In genomic region chr2:172999630-173000284, GRCm38 (mm10) we compare ENCODE assay signal across 8 mouse cellular contexts. TPM values are rescaled to one million over a fixed set of nuclear protein-coding genes. Genes with fewer than 3 reads are reported as not detected.
DNase-seq lines count a peak whose midpoint lies in the region; ATAC-seq and TF ChIP-seq lines count a peak whose summit lies in the region.

Gene Rae1, plus strand, starts transcription at chr2:173000117.

- TF ChIP-seq POLR2A in limb, embryonic 14.5 days (IDR thresholded peaks at IDR 0.05; ENCODE audit: borderline replicate concordance, extremely low read depth, insufficient read depth, insufficient read length), result peak; percentile 68; the same call in 1 of the 2 replicates

- no peaks in the 10 kb centered on the region for H3K27me3 ChIP-seq in embryonic facial prominence, embryonic 14.5 days (replicated peaks; ENCODE audit: control insufficient read depth, insufficient read depth, low read length)
- no peaks in the 10 kb centered on the region for H3K27me3 ChIP-seq in limb, embryonic 14.5 days (ENCODE audit: control insufficient read depth, insufficient read depth, low read length)
- H3K27me3 ChIP-seq in midbrain, postnatal 0 days (ENCODE audit: insufficient read depth, low read length), result peaks cover 3% of the 10 kb centered on the region; the same call in 1 of the 2 replicates

- H3K4me1 ChIP-seq in embryonic facial prominence, embryonic 14.5 days (ENCODE audit: control insufficient read depth, insufficient read depth, low read length), result peaks cover 9% of the 10 kb centered on the region
- peaks cover 13% of the 10 kb centered on the region for H3K4me1 ChIP-seq in limb, embryonic 14.5 days (ENCODE audit: control insufficient read depth, insufficient read depth, low read length)
- peaks cover 4% of the 10 kb centered on the region; the same call in 1 of the 2 replicates for H3K4me1 ChIP-seq in midbrain, postnatal 0 days (ENCODE audit: insufficient read depth, low read length)

- peak; percentile 97 for DNase-seq in 3T3-L1 (ENCODE audit: low read depth, low spot score)
- DNase-seq in adrenal gland, postnatal 4 days (ENCODE audit: low spot score in 2 of 2), result peak; percentile 98
- DNase-seq in embryonic facial prominence, embryonic 14.5 days (ENCODE audit: low spot score), result peak; percentile 98
- peak; percentile 98 for DNase-seq in heart, adult 8-10 months (ENCODE audit: low spot score)
- DNase-seq in kidney, adult 9 months, result peak; percentile 99
- peak; percentile 97 for DNase-seq in limb, embryonic 14.5 days (ENCODE audit: low spot score)
- peak; percentile 99 for DNase-seq in midbrain, postnatal 0 days (ENCODE audit: low spot score)
- DNase-seq in spleen, postnatal 14 days (ENCODE audit: low spot score in 2 of 2), result peak; percentile 99

- ATAC-seq in embryonic facial prominence, embryonic 14.5 days (ENCODE audit: low read depth), result peak; percentile 97
- peak; percentile 97 for ATAC-seq in limb, embryonic 14.5 days (ENCODE audit: low FRiP score, low read depth)
- peak; percentile 96 for ATAC-seq in midbrain, postnatal 0 days (ENCODE audit: low FRiP score)

- H3K9ac ChIP-seq in embryonic facial prominence, embryonic 14.5 days (ENCODE audit: low read depth, low read length), result peak within 1 kb of the TSS; percentile 96
- peak within 1 kb of the TSS; percentile 96 for H3K9ac ChIP-seq in limb, embryonic 14.5 days (ENCODE audit: low read depth, low read length, severe bottlenecking)
- H3K9ac ChIP-seq in midbrain, postnatal 0 days (replicated peaks; ENCODE audit: low read length, poor library complexity, severe bottlenecking), result peak within 1 kb of the TSS; percentile 99

- under 1% methylated on average over 35 of the region's 45 CpGs for WGBS in embryonic facial prominence, embryonic 14.5 days
- WGBS in limb, embryonic 14.5 days, result under 1% methylated on average over 45 of the region's 45 CpGs
- under 1% methylated on average over 43 of the region's 45 CpGs for WGBS in midbrain, postnatal 0 days

- peak within 1 kb of the TSS; percentile 90 for H3K27ac ChIP-seq in embryonic facial prominence, embryonic 14.5 days (replicated peaks; ENCODE audit: low read depth, low read length)
- H3K27ac ChIP-seq in limb, embryonic 14.5 days (replicated peaks; ENCODE audit: low read depth, low read length), result peak within 1 kb of the TSS; percentile 88
- peak within 1 kb of the TSS; percentile 95 for H3K27ac ChIP-seq in midbrain, postnatal 0 days (ENCODE audit: low read depth, low read length)

- H3K4me3 ChIP-seq in embryonic facial prominence, embryonic 14.5 days (ENCODE audit: low read depth, low read length), result peak within 1 kb of the TSS; percentile 97
- peak within 1 kb of the TSS; percentile 88 for H3K4me3 ChIP-seq in limb, embryonic 14.5 days (replicated peaks; ENCODE audit: low read length)
- H3K4me3 ChIP-seq in midbrain, postnatal 0 days (ENCODE audit: low read depth, low read length), result peak within 1 kb of the TSS; percentile 96

- H3K4me2 ChIP-seq in embryonic facial prominence, embryonic 14.5 days (ENCODE audit: low read depth, low read length), result peak within 1 kb of the TSS; percentile 86
- peak within 1 kb of the TSS; percentile 87 for H3K4me2 ChIP-seq in limb, embryonic 14.5 days (replicated peaks; ENCODE audit: low read depth, low read length, severe bottlenecking)
- H3K4me2 ChIP-seq in midbrain, postnatal 0 days (ENCODE audit: low read depth, low read length, poor library complexity, severe bottlenecking), result peak within 1 kb of the TSS; percentile 78

- H3K9me3 ChIP-seq in embryonic facial prominence, embryonic 14.5 days (ENCODE audit: control insufficient read depth, low read length), result no peaks in the 10 kb centered on the region
- H3K9me3 ChIP-seq in limb, embryonic 14.5 days (ENCODE audit: control insufficient read depth, low read length), result no peaks in the 10 kb centered on the region
- H3K9me3 ChIP-seq in midbrain, postnatal 0 days (ENCODE audit: low read length), result no peaks in the 10 kb centered on the region

- peak; percentile 93 for TF ChIP-seq CTCF in midbrain, postnatal 0 days (IDR thresholded peaks at IDR 0.05)

- H3K36me3 ChIP-seq in embryonic facial prominence, embryonic 14.5 days (ENCODE audit: control insufficient read depth, insufficient read depth, low read length), result peaks cover 22% of the 10 kb centered on the region
- peaks cover 29% of the 10 kb centered on the region for H3K36me3 ChIP-seq in limb, embryonic 14.5 days (ENCODE audit: control insufficient read depth, insufficient read depth, low read length)
- H3K36me3 ChIP-seq in midbrain, postnatal 0 days (ENCODE audit: insufficient read depth, low read length), result peaks cover 21% of the 10 kb centered on the region

RNA-seq across cellular contexts. Expression of gene Rae1, which starts in this region (rescaled TPM):
- total RNA-seq in adrenal gland, postnatal 4 days (2021), result 10 to 100 TPM; 68.5 to 76.5 TPM
- polyA plus RNA-seq in embryonic facial prominence, embryonic 14.5 days (2014; fragmentation: Nextera tagmentation; extraction: Ambion mirVana), result 110 and 120 TPM in 2 replicates
- 10 to 100 TPM; 20.2 to 24.8 (median 23.0) TPM for total RNA-seq in heart, adult 8-10 months (2022)
- 123 and 129 TPM in 2 replicates for polyA plus RNA-seq in limb, embryonic 14.5 days (2012; rRNA removed)
- polyA plus RNA-seq in limb, embryonic 14.5 days (2014; fragmentation: Nextera tagmentation; extraction: Ambion mirVana), result 130 TPM in 2 replicates
- 93.8 and 98.3 TPM in 2 replicates for total RNA-seq in midbrain, postnatal 0 days (2014; rRNA removed)
- 127 and 130 TPM in 2 replicates for polyA plus RNA-seq in midbrain, postnatal 0 days (2015; fragmentation: Nextera tagmentation; extraction: Ambion mirVana)

Comparison
In these comparisons a context has a peak if more than half of its experiments do, and no peak if none do; other contexts are left out.
1. Peak in every context shown above with its lines: DNase-seq, ATAC-seq, H3K4me3 ChIP-seq and H3K27ac ChIP-seq.